In genomic region chr5:139345364-139345714, GRCm38 (mm10) we compare ENCODE assay signal across 10 mouse cellular contexts. TPM values are rescaled to one million over a fixed set of nuclear protein-coding genes. Genes with fewer than 3 reads are reported as not detected.
DNase-seq lines count a peak whose midpoint lies in the region; ATAC-seq and TF ChIP-seq lines count a peak whose summit lies in the region.
"Had no signal": no experiment of that assay in that cellular context is flagged by ENCODE, and none has a peak within 500 bp of the region (broad histone marks: within the 10 kb centered on the region; RNA-seq: fewer than 3 reads in every experiment).

No protein-coding gene starts in this region.

- H3K4me1 ChIP-seq in heart, embryonic 13.5 days = peaks cover 28% of the 10 kb centered on the region
- H3K4me1 ChIP-seq in G1E (ENCODE audit: insufficient read depth, low read depth, low read length) = peaks cover 52% of the 10 kb centered on the region
- H3K4me1 ChIP-seq in hindbrain, embryonic 12.5 days = peaks cover 11% of the 10 kb centered on the region
- peaks cover 2% of the 10 kb centered on the region for H3K4me1 ChIP-seq in midbrain, embryonic 11.5 days (ENCODE audit: control insufficient read depth, insufficient read depth, low read length)

- H3K27me3 ChIP-seq in heart, embryonic 13.5 days (replicated peaks) = peaks cover 26% of the 10 kb centered on the region
- peaks cover 17% of the 10 kb centered on the region for H3K27me3 ChIP-seq in G1E (ENCODE audit: insufficient read depth, low read length)
- no peaks in the 10 kb centered on the region; the same call in 1 of the 2 replicates for H3K27me3 ChIP-seq in hindbrain, embryonic 12.5 days
- no peaks in the 10 kb centered on the region for H3K27me3 ChIP-seq in midbrain, embryonic 11.5 days (ENCODE audit: control insufficient read depth, insufficient read depth, low read length)

- H3K9ac ChIP-seq in heart, embryonic 13.5 days = peak overlapping the region; percentile 98
- peak overlapping the region; percentile 55 for H3K9ac ChIP-seq in hindbrain, embryonic 12.5 days
- peak overlapping the region; percentile 83 for H3K9ac ChIP-seq in midbrain, embryonic 11.5 days (ENCODE audit: low read length)

- H3K9me3 ChIP-seq in heart, embryonic 13.5 days = no peaks in the 10 kb centered on the region
- H3K9me3 ChIP-seq in G1E (replicated peaks) = no peaks in the 10 kb centered on the region
- no peaks in the 10 kb centered on the region for H3K9me3 ChIP-seq in hindbrain, embryonic 12.5 days (replicated peaks)
- no peaks in the 10 kb centered on the region for H3K9me3 ChIP-seq in midbrain, embryonic 11.5 days (ENCODE audit: control insufficient read depth, low read length)

- TF ChIP-seq CTCF in G1E (IDR thresholded peaks at IDR 0.05; ENCODE audit: low read depth, low read length) = no peak

- peak overlapping the region; percentile 97 for H3K4me2 ChIP-seq in heart, embryonic 13.5 days
- H3K4me2 ChIP-seq in hindbrain, embryonic 12.5 days (replicated peaks) = peak overlapping the region; percentile 94
- H3K4me2 ChIP-seq in midbrain, embryonic 11.5 days = peak overlapping the region; percentile 88

- 18% methylated on average over 5 of the region's 5 CpGs for WGBS in heart, embryonic 13.5 days
- WGBS in hindbrain, embryonic 12.5 days = 15% methylated on average over 5 of the region's 5 CpGs
- WGBS in midbrain, embryonic 11.5 days = 9% methylated on average over 5 of the region's 5 CpGs

- peak overlapping the region; percentile 34 for H3K27ac ChIP-seq in heart, embryonic 13.5 days (replicated peaks)
- H3K27ac ChIP-seq in hindbrain, embryonic 12.5 days = peak overlapping the region; percentile 41; the same call in 1 of the 2 replicates
- no peak overlapping the region for H3K27ac ChIP-seq in midbrain, embryonic 11.5 days (ENCODE audit: low read depth, low read length)

- peak overlapping the region; percentile 91 for H3K4me3 ChIP-seq in heart, embryonic 13.5 days
- H3K4me3 ChIP-seq in G1E (ENCODE audit: low read depth, low read length) = peak overlapping the region; percentile 93
- peak overlapping the region; percentile 81 for H3K4me3 ChIP-seq in hindbrain, embryonic 12.5 days
- H3K4me3 ChIP-seq in midbrain, embryonic 11.5 days (ENCODE audit: low read depth, low read length) = peak overlapping the region; percentile 61

- ATAC-seq in heart, embryonic 13.5 days (ENCODE audit: extremely low read depth, insufficient number of reproducible peaks, low FRiP score, low TSS enrichment) = no peak
- ATAC-seq in G1E (ENCODE audit: extremely low read depth, insufficient number of reproducible peaks, low FRiP score, poor library complexity, severe bottlenecking) = 0 out of 2 replicates have a peak, but pooled peaks have one; percentile 5
- ATAC-seq in hindbrain, embryonic 12.5 days (ENCODE audit: low FRiP score) = peak; percentile 33; the same call in 1 of the 2 replicates
- ATAC-seq in midbrain, embryonic 11.5 days (ENCODE audit: low FRiP score) = no peak; the same call in 1 of the 2 replicates

- no peak for DNase-seq in heart, adult 8-10 months (ENCODE audit: low spot score)
- no peak for DNase-seq in G1E (ENCODE audit: low spot score)
- no peak for DNase-seq in midbrain, embryonic 11.5 days (ENCODE audit: low spot score, missing footprints)
- DNase-seq in right cerebral cortex, adult 2 months (ENCODE audit: low spot score in 2 of 2) = no peak
- no peak for DNase-seq in gastrocnemius, postnatal 25 days
- no peak for DNase-seq in adrenal gland, postnatal 36 days

- peaks cover 25% of the 10 kb centered on the region for H3K36me3 ChIP-seq in heart, embryonic 13.5 days
- peaks cover 26% of the 10 kb centered on the region for H3K36me3 ChIP-seq in G1E (replicated peaks)
- H3K36me3 ChIP-seq in hindbrain, embryonic 12.5 days = peaks cover 23% of the 10 kb centered on the region
- H3K36me3 ChIP-seq in midbrain, embryonic 11.5 days (ENCODE audit: control insufficient read depth, insufficient read depth, low read length) = peaks cover 4% of the 10 kb centered on the region

RNA-seq across cellular contexts. Expression of gene Cox19, which starts 5.9 kb away (rescaled TPM):
- polyA plus RNA-seq in heart, embryonic 13.5 days (2015; fragmentation: Nextera tagmentation; extraction: Ambion mirVana) = 68.4 and 75.8 TPM in 2 replicates
- total RNA-seq in heart, adult 8-10 months (2022) = 100 to 1,000 TPM in 3 of 4 experiments, 10 to 100 TPM in 1; 96.9 to 114 (median 106) TPM
- total RNA-seq in G1E (2014; fragmentation: Nextera tagmentation) (4.8 and 10.0 TPM in 2 replicates), G1E (2017) (40.8 and 41.0 TPM in 2 replicates)
- polyA plus RNA-seq in G1E (2012) = 35.7 and 37.7 TPM in 2 replicates
- 107 and 117 TPM in 2 replicates for polyA plus RNA-seq in hindbrain, embryonic 12.5 days (2016; fragmentation: Nextera tagmentation; extraction: Ambion mirVana)
- 124 and 133 TPM in 2 replicates for polyA plus RNA-seq in midbrain, embryonic 11.5 days (2014; fragmentation: Nextera tagmentation; extraction: Ambion mirVana)
- total RNA-seq in gastrocnemius, postnatal 25 days (2021) = 10 to 100 TPM; 74.4 to 86.5 TPM
- total RNA-seq in adrenal gland, postnatal 36 days (2021) = 10 to 100 TPM; 71.0 to 87.5 TPM

RNA-seq across cellular contexts. Expression of gene Cyp2w1, which starts 7.1 kb away (rescaled TPM):
- not detected in 2 replicates for polyA plus RNA-seq in heart, embryonic 13.5 days (2015; fragmentation: Nextera tagmentation; extraction: Ambion mirVana)
- not detected for total RNA-seq in heart, adult 8-10 months (2022)
- total RNA-seq in G1E (2014; fragmentation: Nextera tagmentation) (not detected in 2 replicates), G1E (2017) (not detected in 2 replicates)
- not detected in 2 replicates for polyA plus RNA-seq in G1E (2012)
- 0.41 and 0.46 TPM in 2 replicates for polyA plus RNA-seq in hindbrain, embryonic 12.5 days (2016; fragmentation: Nextera tagmentation; extraction: Ambion mirVana)
- polyA plus RNA-seq in midbrain, embryonic 11.5 days (2014; fragmentation: Nextera tagmentation; extraction: Ambion mirVana) = not detected in 2 replicates
- not detected for total RNA-seq in gastrocnemius, postnatal 25 days (2021)
- total RNA-seq in adrenal gland, postnatal 36 days (2021) = not detected
- total RNA-seq: common myeloid progenitor, adult 5-6 weeks; neutrophil, adult 5-6 weeks had no signal

RNA-seq across cellular contexts. Expression of gene Adap1, which starts 19.9 kb away (rescaled TPM):
- polyA plus RNA-seq in heart, embryonic 13.5 days (2015; fragmentation: Nextera tagmentation; extraction: Ambion mirVana) = 0.70 and 1.0 TPM in 2 replicates
- total RNA-seq in heart, adult 8-10 months (2022) = 1 to 10 TPM; 2.1 to 4.2 (median 2.9) TPM
- total RNA-seq in G1E (2014; fragmentation: Nextera tagmentation) (1.2 and 2.3 TPM in 2 replicates), G1E (2017) (1.3 and 1.4 TPM in 2 replicates)
- 1.7 and 1.8 TPM in 2 replicates for polyA plus RNA-seq in G1E (2012)
- polyA plus RNA-seq in hindbrain, embryonic 12.5 days (2016; fragmentation: Nextera tagmentation; extraction: Ambion mirVana) = 13.1 and 13.7 TPM in 2 replicates
- polyA plus RNA-seq in midbrain, embryonic 11.5 days (2014; fragmentation: Nextera tagmentation; extraction: Ambion mirVana) = 2.4 TPM in 2 replicates
- 1 to 10 TPM; 1.1 to 1.4 TPM for total RNA-seq in gastrocnemius, postnatal 25 days (2021)
- total RNA-seq in adrenal gland, postnatal 36 days (2021) = 1 to 10 TPM; 5.0 to 8.5 TPM

RNA-seq across cellular contexts. Expression of gene Gpr146, which starts 32.2 kb away (rescaled TPM):
- polyA plus RNA-seq in heart, embryonic 13.5 days (2015; fragmentation: Nextera tagmentation; extraction: Ambion mirVana) = 7.0 and 8.8 TPM in 2 replicates
- total RNA-seq in heart, adult 8-10 months (2022) = 10 to 100 TPM; 43.1 to 55.6 (median 47.0) TPM
- total RNA-seq in G1E (2014; fragmentation: Nextera tagmentation) (34.2 and 36.5 TPM in 2 replicates), G1E (2017) (26.8 and 27.4 TPM in 2 replicates)
- polyA plus RNA-seq in G1E (2012) = 18.1 and 21.3 TPM in 2 replicates
- 1.8 and 2.4 TPM in 2 replicates for polyA plus RNA-seq in hindbrain, embryonic 12.5 days (2016; fragmentation: Nextera tagmentation; extraction: Ambion mirVana)
- polyA plus RNA-seq in midbrain, embryonic 11.5 days (2014; fragmentation: Nextera tagmentation; extraction: Ambion mirVana) = 1.5 and 2.7 TPM in 2 replicates
- total RNA-seq in gastrocnemius, postnatal 25 days (2021) = 10 to 100 TPM; 23.5 to 23.6 TPM
- 10 to 100 TPM; 15.2 to 17.9 TPM for total RNA-seq in adrenal gland, postnatal 36 days (2021)

RNA-seq across cellular contexts. Expression of gene C130050O18Rik, which starts 59.7 kb away (rescaled TPM):
- 0.24 and 0.34 TPM in 2 replicates for polyA plus RNA-seq in heart, embryonic 13.5 days (2015; fragmentation: Nextera tagmentation; extraction: Ambion mirVana)
- total RNA-seq in heart, adult 8-10 months (2022) = 1 to 10 TPM in 1 of 4 experiments, under 1 TPM in 3; 0.49 to 1.2 (median 0.72) TPM
- total RNA-seq in G1E (2014; fragmentation: Nextera tagmentation) (0.83 TPM in 1 of 2 replicates, not detected in the other), G1E (2017) (0.06 and 0.33 TPM in 2 replicates)
- 0.03 and 0.07 TPM in 2 replicates for polyA plus RNA-seq in G1E (2012)
- 0.45 and 0.90 TPM in 2 replicates for polyA plus RNA-seq in hindbrain, embryonic 12.5 days (2016; fragmentation: Nextera tagmentation; extraction: Ambion mirVana)
- polyA plus RNA-seq in midbrain, embryonic 11.5 days (2014; fragmentation: Nextera tagmentation; extraction: Ambion mirVana) = 0.12 and 0.29 TPM in 2 replicates
- total RNA-seq in gastrocnemius, postnatal 25 days (2021) = under 1 TPM; 0.32 to 0.61 TPM
- under 1 TPM; 0.49 to 0.79 TPM for total RNA-seq in adrenal gland, postnatal 36 days (2021)

Comparison
In these comparisons a context has a peak if more than half of its experiments do, and no peak if none do; other contexts are left out.
1. ATAC-seq: peak in G1E (single experiment) and hindbrain, embryonic 12.5 days (single experiment); none in heart, embryonic 13.5 days (single experiment) and midbrain, embryonic 11.5 days (single experiment).
2. Peak in every context shown above with its lines, with median percentiles within 50 percentile points of each other: H3K4me2 ChIP-seq, H3K4me3 ChIP-seq and H3K9ac ChIP-seq.